Mouse (Mus musculus) liver, adult (tissue): ENCODE measurements around the gene Ache.

ENCODE experiments used
- GATA4 ChIP-seq: IDR thresholded peaks from 2 replicates; pipeline ENCODE4 v1.6.1; 2014; ENCODE audit warnings: mild to moderate bottlenecking, low read length; ENCODE audit not compliant: insufficient replicate concordance

Ache gene

GRCm38 (mm10) chr5:137287032-137287952 is at the start of gene Ache:
Gene Ache, plus strand, starts transcription at chr5:137287519.
- TF ChIP-seq GATA4: no peak

DNA sequence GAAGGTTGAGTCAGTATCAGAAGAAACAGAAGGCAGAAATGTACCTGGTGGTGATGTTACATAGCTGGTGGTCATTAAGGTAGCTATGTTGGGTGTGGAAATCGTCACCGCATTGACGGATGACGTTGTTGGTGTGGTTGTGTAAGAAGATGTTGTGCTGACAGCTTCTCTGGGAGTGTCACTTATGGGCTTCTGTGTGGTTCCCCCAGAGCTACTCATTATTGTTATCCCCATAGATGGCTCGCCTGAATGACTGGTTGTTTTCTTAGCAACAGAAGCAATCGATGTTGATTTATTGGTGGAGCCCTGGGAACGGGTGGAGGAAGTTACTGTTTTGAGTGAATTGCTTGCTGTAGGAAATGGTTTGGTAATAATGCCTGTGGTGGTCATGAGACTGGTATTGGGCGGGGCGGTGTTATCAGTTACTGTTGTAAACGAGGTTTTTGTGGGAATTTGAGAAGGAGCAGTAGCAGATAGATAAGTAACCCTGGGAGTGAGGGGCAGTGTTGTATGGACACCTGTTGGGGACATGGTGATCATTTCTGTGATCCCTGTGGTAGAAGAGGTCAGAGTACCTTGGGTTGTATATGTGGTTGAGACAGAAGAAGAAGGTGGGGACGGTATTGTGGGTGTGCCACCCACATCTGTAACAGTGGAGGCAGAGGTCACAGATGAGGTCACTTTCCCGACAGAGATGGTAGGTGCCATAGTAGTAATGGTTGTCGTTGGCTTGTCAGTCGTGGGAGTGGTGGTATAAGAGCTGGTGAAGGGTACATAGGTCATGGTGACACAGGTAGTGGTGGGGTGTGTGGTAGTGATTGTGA is 23.2 kb upstream of the Ache start:
- no peak for TF ChIP-seq GATA4

- TF ChIP-seq GATA4: no peak
Observed at GRCm38 (mm10) chr5:137264787-137265186, 22.5 kb upstream of the Ache start.

DNA sequence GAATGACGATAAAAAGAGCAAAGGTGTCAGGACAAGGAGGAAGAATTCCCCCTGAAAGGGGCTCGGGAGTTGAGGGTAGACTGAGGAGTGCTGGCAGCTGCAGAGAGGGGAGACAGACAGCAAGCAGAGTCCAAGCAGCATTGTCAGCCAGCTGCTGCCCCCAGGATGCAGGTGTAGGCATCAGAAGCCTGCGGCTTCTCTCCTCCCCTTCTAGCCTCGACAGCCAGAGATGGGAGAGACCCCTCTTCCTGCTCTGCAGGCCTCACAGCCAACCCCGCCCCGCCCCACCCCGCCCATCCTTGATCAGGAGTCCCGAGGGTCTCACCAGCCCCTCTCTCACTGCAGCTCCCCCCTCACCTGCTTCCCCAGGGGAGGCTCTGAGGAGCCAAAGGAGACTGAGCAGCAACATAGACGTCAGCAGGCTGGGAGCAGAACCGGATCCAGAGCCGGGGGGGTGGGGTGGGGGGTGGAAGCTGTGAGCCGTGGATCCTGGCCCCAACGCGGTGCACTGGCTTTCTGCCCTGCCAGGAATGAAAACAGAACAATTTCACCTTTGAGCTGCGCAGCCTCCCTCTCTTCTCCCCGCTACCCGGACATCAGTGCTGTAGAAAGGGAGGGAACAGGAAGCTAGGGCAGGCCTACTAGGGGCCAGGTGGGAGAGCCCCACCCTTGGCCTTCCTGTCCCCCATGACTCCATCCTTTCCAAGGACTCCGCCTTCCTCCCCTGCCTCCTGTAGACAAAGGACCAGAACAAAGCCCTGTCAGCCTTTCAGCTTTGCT is 19.0 kb upstream of the Ache start:
- TF ChIP-seq GATA4: no peak

- TF ChIP-seq GATA4: no peak
Observed at GRCm38 (mm10) chr5:137277360-137278342, 9.7 kb upstream of the Ache start.

DNA sequence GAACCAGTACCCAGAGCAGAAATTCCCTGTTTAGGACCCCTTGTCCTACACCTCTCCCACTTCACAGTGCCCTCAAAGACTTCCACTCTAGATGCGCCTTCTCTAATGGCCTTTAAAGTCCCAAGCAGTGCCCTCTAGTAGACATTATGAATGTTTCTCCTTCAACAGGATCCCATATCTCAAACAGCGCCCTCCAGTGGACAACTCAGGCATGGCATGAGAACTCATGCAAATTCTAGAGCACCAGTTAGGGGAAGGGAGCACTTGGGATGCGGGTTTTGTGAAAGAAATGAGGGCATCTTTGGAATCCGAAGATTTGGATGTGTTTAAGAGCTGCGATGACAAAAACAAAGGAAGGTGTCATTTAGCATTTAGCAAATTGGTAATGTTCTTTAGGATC is 2.3 kb upstream of the Ache start:
- no peak for TF ChIP-seq GATA4

GRCm38 (mm10) chr5:137285986-137286385 is 1.3 kb upstream of the Ache start:
- no peak for TF ChIP-seq GATA4

DNA sequence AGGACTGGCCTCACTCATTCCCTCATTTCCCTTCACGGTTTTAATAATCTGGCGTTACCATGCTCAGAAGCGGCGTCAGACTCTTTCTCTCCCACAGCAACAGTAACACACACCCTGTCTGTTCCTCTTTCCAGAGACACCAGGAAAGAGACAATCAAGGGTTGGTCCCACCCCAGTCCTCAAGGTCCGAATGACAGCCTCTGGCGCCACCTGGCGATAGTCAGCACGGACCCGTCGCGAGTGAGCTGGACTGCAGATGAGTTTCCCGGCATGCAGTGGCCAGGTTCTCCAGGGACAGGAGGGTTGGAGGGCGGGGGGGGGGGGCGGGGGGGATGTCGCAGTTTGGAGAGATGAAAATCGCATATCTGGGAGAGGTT is 676 bp upstream of the Ache start:
- TF ChIP-seq GATA4: no peak

- no peak for TF ChIP-seq GATA4
Observed at GRCm38 (mm10) chr5:137287953-137288743, 829 bp downstream of the Ache start.

DNA sequence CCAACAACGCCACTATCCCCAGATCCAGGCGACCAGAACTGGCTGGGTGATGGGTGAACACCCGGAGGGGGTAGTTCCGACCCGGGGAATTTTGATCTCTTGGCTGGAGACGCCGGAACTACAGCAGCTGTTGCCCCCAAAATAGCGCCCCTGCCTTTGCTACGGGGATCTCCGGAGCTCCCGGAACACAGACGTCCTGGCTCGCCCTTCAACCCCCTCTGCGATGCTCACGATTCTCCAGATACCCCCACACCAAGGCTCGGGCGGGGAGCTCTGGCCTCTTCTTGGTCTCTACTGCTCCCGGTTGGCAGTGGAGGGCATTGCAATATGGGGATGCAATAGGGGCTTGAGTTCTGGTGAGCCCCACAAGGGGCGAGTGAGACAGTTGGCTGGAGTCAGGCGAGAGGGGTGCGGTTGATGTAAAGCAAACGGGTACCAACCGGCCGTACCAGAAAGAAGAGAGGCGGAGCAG is 1.7 kb downstream of the Ache start:
- no peak for TF ChIP-seq GATA4

DNA sequence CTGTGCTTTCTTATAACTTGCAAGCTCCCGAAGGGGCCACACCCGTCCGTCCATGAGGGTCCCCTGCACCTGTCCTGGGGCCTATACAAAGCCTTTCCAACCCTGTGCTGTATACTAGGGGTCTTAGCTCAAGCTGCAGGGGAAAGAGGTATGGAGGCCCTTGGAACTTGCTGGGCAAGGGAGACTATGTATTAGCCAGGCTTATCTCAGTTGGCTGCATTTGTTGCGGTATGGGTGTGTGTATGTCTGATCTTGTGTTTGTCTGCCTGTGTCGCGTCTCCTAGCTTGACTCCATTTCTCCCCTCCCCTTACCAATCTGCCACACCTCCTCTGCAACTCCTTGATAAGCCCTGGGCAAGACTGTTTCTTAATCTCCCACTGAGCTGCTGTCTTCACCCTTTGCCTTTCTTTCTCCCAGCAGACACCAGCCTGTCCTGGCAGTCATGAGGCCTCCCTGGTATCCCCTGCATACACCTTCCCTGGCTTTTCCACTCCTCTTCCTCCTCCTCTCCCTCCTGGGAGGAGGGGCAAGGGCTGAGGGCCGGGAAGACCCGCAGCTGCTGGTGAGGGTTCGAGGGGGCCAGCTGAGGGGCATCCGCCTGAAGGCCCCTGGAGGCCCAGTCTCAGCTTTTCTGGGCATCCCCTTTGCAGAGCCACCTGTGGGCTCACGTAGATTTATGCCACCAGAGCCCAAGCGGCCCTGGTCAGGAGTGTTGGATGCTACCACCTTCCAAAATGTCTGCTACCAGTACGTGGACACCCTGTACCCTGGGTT is 2.5 kb downstream of the Ache start:
- no peak for TF ChIP-seq GATA4

- no peak; the same call in 1 of the 2 replicates for TF ChIP-seq GATA4
Observed at GRCm38 (mm10) chr5:137290677-137291076, 3.4 kb downstream of the Ache start.
